Mouse (Mus musculus) neural tube, embryonic 14.5 days (tissue): ENCODE results near the gene Gm20869. TPM values are rescaled to one million over a fixed set of nuclear protein-coding genes. Genes with fewer than 3 reads are reported as not detected.
"Not testable (repeated sequence)": the region's sequence is repeated elsewhere in the genome, so short reads cannot be mapped to it uniquely, and the experiment has no call there.

Experiments used
- ATAC-seq: fragments of 200-750 bp; cut with Nextera tagmentation; 2 replicates; pipeline ENCODE4 v1.8.0; 2017; ENCODE audit warnings: low read depth, mild to moderate bottlenecking, moderate TSS enrichment, moderate library complexity
- H3K27ac ChIP-seq: fragments of 300-500 bp; sonication (generic); 2 replicates; pipeline ENCODE4 v1.5.1; 2014; ENCODE audit warnings: low read depth, mild to moderate bottlenecking, control low read depth, low read length, moderate library complexity, mixed read lengths
- H3K27me3 ChIP-seq: fragments of 300-500 bp; sonication (generic); 2 replicates; pipeline ENCODE4 v1.6.1; 2014; ENCODE audit warnings: low read length; ENCODE audit not compliant: control insufficient read depth, insufficient read depth
- H3K36me3 ChIP-seq: fragments of 300-500 bp; sonication (generic); 2 replicates; pipeline ENCODE4 v1.6.1; 2014; ENCODE audit warnings: low read length, mixed read lengths; ENCODE audit not compliant: control insufficient read depth, insufficient read depth
- H3K4me1 ChIP-seq: fragments of 300-500 bp; sonication (generic); 2 replicates; pipeline ENCODE4 v1.6.1; 2014; ENCODE audit warnings: low read length; ENCODE audit not compliant: control insufficient read depth, insufficient read depth
- H3K4me2 ChIP-seq: fragments of 300-500 bp; sonication (generic); 2 replicates; pipeline ENCODE4 v1.6.1; 2014; ENCODE audit warnings: mild to moderate bottlenecking, low read depth, low read length, control low read depth
- H3K4me3 ChIP-seq: fragments of 300-500 bp; sonication (generic); 2 replicates; pipeline ENCODE4 v1.5.1; 2014; ENCODE audit warnings: low read depth, low read length, control low read depth, mixed read lengths
- H3K9ac ChIP-seq: fragments of 300-500 bp; sonication (generic); replicated peaks from 2 replicates; pipeline ENCODE4 v1.6.1; 2014; ENCODE audit warnings: low read depth, mild to moderate bottlenecking, control low read depth, low read length, mixed read lengths
- H3K9me3 ChIP-seq: fragments of 300-500 bp; sonication (generic); 2 replicates; pipeline ENCODE4 v1.6.1; 2016; ENCODE audit warnings: low read length; ENCODE audit not compliant: control insufficient read depth
- WGBS: fragments of 180-500 bp; shearing (Covaris S2); extraction: QIAGEN DNeasy Blood & Tissue Kit; methylation state at CpG from one replicate; pipeline ENCODE4 v1.1.7; 2014; 5-methylcytosine and 5-hydroxymethylcytosine counted together
- polyA plus RNA-seq: library from polyadenylated mRNA; unstranded; fragments of >200 nt; fragmentation: Nextera tagmentation; extraction: Ambion mirVana; gene quantifications from 2 replicates; pipeline ENCODE4 v1.2.1, GENCODE M21; 2014

The Gm20869 gene
- polyA plus RNA-seq: not detected in 2 replicates

DNA sequence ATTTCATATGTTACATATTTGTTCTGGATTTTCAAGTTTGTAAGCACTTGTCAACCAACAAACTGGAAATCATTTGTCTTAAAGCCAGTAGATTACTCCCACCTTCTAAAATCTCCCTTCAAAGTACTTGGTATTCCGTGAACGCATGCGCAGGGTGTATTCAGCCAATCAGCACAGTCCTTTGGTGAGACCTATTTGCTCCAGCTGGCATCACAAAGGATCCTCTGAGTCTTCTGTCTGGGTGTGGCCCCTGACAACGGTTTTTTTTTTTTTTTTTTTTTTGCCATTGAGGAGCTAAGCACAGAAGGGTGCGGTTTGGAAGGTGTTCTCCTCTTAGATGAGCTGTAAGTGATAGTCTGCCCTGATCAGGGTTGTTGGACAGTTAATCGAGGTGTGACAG lies at the start of gene Gm20869:
TSS of gene Gm20869 (plus strand) at position 301 of the 400 bp plus-strand sequence.
- H3K9me3 ChIP-seq, H3K9ac ChIP-seq, H3K4me1 ChIP-seq, H3K4me3 ChIP-seq, ATAC-seq, H3K4me2 ChIP-seq, H3K27me3 ChIP-seq, H3K36me3 ChIP-seq, H3K27ac ChIP-seq: not testable (repeated sequence)
- no CpG with 5 or more reads among the region's 6 CpGs for WGBS

Other genes starting within 250 kb of the Gm20869 start
- gene Gm20870, start 222.6 kb downstream of the Gm20869 start, polyA plus RNA-seq: not detected in 2 replicates